Comparison of ENCODE assay signal across 26 mouse cellular contexts in the genomic region with DNA sequence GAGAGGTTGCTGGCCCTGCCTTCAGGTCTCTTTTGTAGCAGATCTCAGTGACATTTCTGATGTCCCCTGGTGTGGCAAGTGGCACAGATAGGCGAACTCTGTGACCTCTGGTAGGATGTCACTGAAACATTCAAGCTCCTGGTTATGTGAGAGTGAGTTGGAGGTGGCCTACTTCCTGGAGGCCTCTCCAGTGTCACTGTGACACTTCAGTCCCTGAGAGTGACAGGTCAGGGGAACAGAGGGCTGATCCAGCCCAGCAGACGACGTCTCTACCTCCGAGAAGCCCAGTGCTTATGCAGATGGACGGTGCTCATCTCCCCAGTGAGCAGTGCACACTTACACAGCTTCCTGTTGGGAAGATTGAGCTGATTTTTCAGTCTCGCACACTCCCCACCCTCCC. TPM values are rescaled to one million over a fixed set of nuclear protein-coding genes. Genes with fewer than 3 reads are reported as not detected.
DNase-seq lines count a peak whose midpoint lies in the region; ATAC-seq and TF ChIP-seq lines count a peak whose summit lies in the region.
"Had no signal": no experiment of that assay in that cellular context is flagged by ENCODE, and none has a peak within 500 bp of the region (broad histone marks: within the 10 kb centered on the region; RNA-seq: fewer than 3 reads in every experiment).

No protein-coding gene starts in this region.

- peak overlapping the region; percentile 1 for H3K9ac ChIP-seq in heart, embryonic 12.5 days
- no peak overlapping the region for H3K9ac ChIP-seq in intestine, postnatal 0 days (ENCODE audit: low read depth, low read length)
- H3K9ac ChIP-seq: embryonic facial prominence, embryonic 12.5 days; forebrain, embryonic 13.5 days; limb, embryonic 13.5 days; liver, embryonic 14.5 days; stomach, embryonic 15.5 days had no signal

- peaks cover 36% of the 10 kb centered on the region for H3K4me1 ChIP-seq in heart, embryonic 12.5 days (replicated peaks)
- H3K4me1 ChIP-seq in lung, adult 2 months (ENCODE audit: control insufficient read depth, insufficient read depth, low read length): peaks cover 3% of the 10 kb centered on the region; the same call in 1 of the 2 replicates
- no peaks in the 10 kb centered on the region for H3K4me1 ChIP-seq in intestine, postnatal 0 days (replicated peaks; ENCODE audit: control insufficient read depth, insufficient read depth, low read length)
- H3K4me1 ChIP-seq: embryonic facial prominence, embryonic 12.5 days; forebrain, embryonic 13.5 days; limb, embryonic 13.5 days; stomach, embryonic 15.5 days had no signal

- no peaks in the 10 kb centered on the region for H3K9me3 ChIP-seq in heart, embryonic 12.5 days (replicated peaks)
- H3K9me3 ChIP-seq in intestine, postnatal 0 days (ENCODE audit: control insufficient read depth): no peaks in the 10 kb centered on the region
- H3K9me3 ChIP-seq: embryonic facial prominence, embryonic 12.5 days; forebrain, embryonic 13.5 days; G1E; limb, embryonic 13.5 days; stomach, embryonic 15.5 days had no signal

- no peaks in the 10 kb centered on the region for H3K27me3 ChIP-seq in heart, embryonic 12.5 days (replicated peaks)
- no peaks in the 10 kb centered on the region for H3K27me3 ChIP-seq in intestine, postnatal 0 days (replicated peaks; ENCODE audit: control insufficient read depth, insufficient read depth, low read length)
- H3K27me3 ChIP-seq: embryonic facial prominence, embryonic 12.5 days; forebrain, embryonic 13.5 days; limb, embryonic 13.5 days; Patski; stomach, embryonic 15.5 days had no signal

- TF ChIP-seq POLR2A in lung, adult 2 months (IDR thresholded peaks at IDR 0.05; ENCODE audit: borderline replicate concordance, extremely low read depth, low read depth, low read length): no peak

- H3K27ac ChIP-seq in heart, embryonic 12.5 days (ENCODE audit: poor library complexity, severe bottlenecking): peak overlapping the region; percentile 74
- peak overlapping the region; percentile 52 for H3K27ac ChIP-seq in intestine, postnatal 0 days (ENCODE audit: low read depth, low read length)
- H3K27ac ChIP-seq: embryonic facial prominence, embryonic 12.5 days; forebrain, embryonic 13.5 days; hindbrain, postnatal 0 days; kidney, postnatal 0 days; limb, embryonic 13.5 days; liver, embryonic 14.5 days; stomach, embryonic 15.5 days had no signal

- no peak overlapping the region for H3K4me3 ChIP-seq in heart, embryonic 12.5 days
- H3K4me3 ChIP-seq in lung, adult 2 months (replicated peaks; ENCODE audit: extremely low read depth, low read depth, low read length): no peak overlapping the region
- H3K4me3 ChIP-seq in intestine, postnatal 0 days (ENCODE audit: low read depth, low read length): no peak overlapping the region
- H3K4me3 ChIP-seq: embryonic facial prominence, embryonic 12.5 days; erythroblast, embryonic 14.5 days; forebrain, embryonic 13.5 days; limb, embryonic 13.5 days; stomach, embryonic 15.5 days had no signal

- no peak for ATAC-seq in heart, embryonic 12.5 days (ENCODE audit: insufficient number of reproducible peaks, low FRiP score)
- ATAC-seq in granulocyte monocyte progenitor cell, adult 5-6 weeks (replicated peaks; ENCODE audit: poor library complexity, severe bottlenecking): peak; percentile 18; the same call in 1 of the 2 replicates
- ATAC-seq in intestine, postnatal 0 days: peak; percentile 66
- ATAC-seq: forebrain, embryonic 13.5 days; hindbrain, postnatal 0 days had no signal

- intact Hi-C loops in heart, postnatal 10 days (cut with DNase I): no loop called here

- peak overlapping the region; percentile 29; the same call in 1 of the 2 replicates for H3K4me2 ChIP-seq in heart, embryonic 12.5 days
- H3K4me2 ChIP-seq in intestine, postnatal 0 days (replicated peaks; ENCODE audit: low read depth): no peak overlapping the region
- H3K4me2 ChIP-seq: embryonic facial prominence, embryonic 12.5 days; forebrain, embryonic 13.5 days; limb, embryonic 13.5 days; midbrain, embryonic 11.5 days; stomach, embryonic 15.5 days had no signal

- WGBS in heart, embryonic 12.5 days: 19% methylated on average over 6 of the region's 6 CpGs
- WGBS in lung, adult 2 months: 61% methylated on average over 6 of the region's 6 CpGs
- 40% methylated on average over 6 of the region's 6 CpGs for WGBS in intestine, postnatal 0 days

- no peak for DNase-seq in heart, postnatal 10 days
- peak; percentile 33 for DNase-seq in lung, adult 2 months
- DNase-seq in lung, adult 18-20 months: no peak
- DNase-seq in embryo, embryonic 11 days: no peak
- DNase-seq: adrenal gland, postnatal 36 days; B cell, adult 2 months; cerebellum, adult 9-10 months; gastrocnemius, postnatal 10 days; kidney, adult 18-20 months; layer of hippocampus, adult 9-11 months; thymus, postnatal 25 days had no signal

- no peak for TF ChIP-seq CTCF in lung, adult 2 months (IDR thresholded peaks at IDR 0.05; ENCODE audit: insufficient read depth, low read length)
- TF ChIP-seq CTCF in intestine, postnatal 0 days (IDR thresholded peaks at IDR 0.05; ENCODE audit: low read depth): no peak

- peaks cover 63% of the 10 kb centered on the region for H3K36me3 ChIP-seq in heart, embryonic 12.5 days
- peaks cover 76% of the 10 kb centered on the region for H3K36me3 ChIP-seq in intestine, postnatal 0 days (ENCODE audit: control insufficient read depth, insufficient read depth)
- H3K36me3 ChIP-seq: G1E had no signal

RNA-seq across cellular contexts. Expression of a gene that starts 48.4 kb away (rescaled TPM):
- polyA plus RNA-seq in heart, embryonic 12.5 days (2016; fragmentation: Nextera tagmentation; extraction: Ambion mirVana): 11.4 and 11.5 TPM in 2 replicates
- total RNA-seq in heart, postnatal 10 days (2021): 10 to 100 TPM; 56.4 to 88.8 TPM
- polyA plus RNA-seq in lung, adult 2 months (2012; rRNA removed): 42.8 and 65.2 TPM in 2 replicates
- 19.5 and 19.8 TPM in 2 replicates for total RNA-seq in granulocyte monocyte progenitor cell, adult 5-6 weeks (2014; fragmentation: Nextera tagmentation)
- total RNA-seq in granulocyte monocyte progenitor cell, adult 5-6 weeks (2017): 16.2 and 16.4 TPM in 2 replicates
- polyA plus RNA-seq in intestine, postnatal 0 days (2015; fragmentation: Nextera tagmentation; extraction: Ambion mirVana): 5.7 and 6.7 TPM in 2 replicates
- total RNA-seq: CH12.LX had no signal
- polyA plus RNA-seq: G1E had no signal
